Mouse (Mus musculus): Measurements from ENCODE around the gene Ly6g6e. TPM values are rescaled to one million over a fixed set of nuclear protein-coding genes. Genes with fewer than 3 reads are reported as not detected.
"Not testable (repeated sequence)": the region's sequence is repeated elsewhere in the genome, so short reads cannot be mapped to it uniquely, and the experiment has no call there.

Gene Ly6g6e
- total and polyA plus RNA-seq, 2 experiments from 2014 or later: 0.38 to 2.9 TPM

- Histone ChIP-seq H3K4me1 (ENCODE audit: insufficient read depth) (no peaks in the 10 kb centered on the region), H3K36me3 (ENCODE audit: insufficient read depth) (peaks cover 48% of the 10 kb centered on the region)
- 85% methylated on average over 8 of the region's 8 CpGs for WGBS
Measured at GRCm38 (mm10) chr17:35115046-35116019, 38.6 kb downstream of the Ly6g6e start, which contains the start of gene Ly6g5b. Ly6g5b (minus strand) TSS chr17:35115428.

GRCm38 (mm10) chr17:35120745-35121142, 44.0 kb downstream of the Ly6g6e start:
- TF ChIP-seq CTCF (IDR thresholded peaks at IDR 0.05; ENCODE audit: low read depth): no peak
- ATAC-seq (no peak), DNase-seq (no peak)
- Histone ChIP-seq H3K9me3 (ENCODE audit: low read length) (no peaks in the 10 kb centered on the region), H3K4me1 (ENCODE audit: insufficient read depth) (peaks cover 3% of the 10 kb centered on the region), H3K27ac (ENCODE audit: low read depth, low read length) (peak overlapping the region; percentile 46; the same call in 1 of the 2 replicates), H3K27me3 (ENCODE audit: insufficient read depth, low read length) (no peaks in the 10 kb centered on the region), H3K9ac (peak overlapping the region; percentile 77), H3K36me3 (ENCODE audit: insufficient read depth) (peaks cover 40% of the 10 kb centered on the region), H3K4me3 (ENCODE audit: low read depth, low read length) (peak overlapping the region; percentile 74), H3K4me2 (ENCODE audit: low read depth) (peak overlapping the region; percentile 91)
- WGBS: 1% methylated on average over 33 of the region's 33 CpGs

More at GRCm38 (mm10) chr17:35115046-35116019, 38.6 kb downstream of the Ly6g6e start, which contains the start of gene Ly6g5b:
- no peak within 1 kb of the TSS for H3K9ac ChIP-seq
- no peak for ATAC-seq
- H3K9me3 ChIP-seq (ENCODE audit: low read length): no peaks in the 10 kb centered on the region
- H3K4me3 ChIP-seq (ENCODE audit: low read depth, low read length): no peak within 1 kb of the TSS
- H3K4me2 ChIP-seq (ENCODE audit: low read depth): no peak within 1 kb of the TSS
- no peak within 1 kb of the TSS for H3K27ac ChIP-seq (ENCODE audit: low read depth, low read length)
- peak; percentile 10 for DNase-seq
- no peaks in the 10 kb centered on the region for H3K27me3 ChIP-seq (ENCODE audit: insufficient read depth, low read length)
- TF ChIP-seq CTCF (IDR thresholded peaks at IDR 0.05; ENCODE audit: low read depth): peak; percentile 47

- peak within 1 kb of the TSS; percentile 91 for H3K4me2 ChIP-seq (ENCODE audit: low read depth)
- peak; percentile 7; the same call in 1 of the 2 replicates for TF ChIP-seq CTCF (IDR thresholded peaks at IDR 0.05; ENCODE audit: low read depth)
- no peaks in the 10 kb centered on the region for H3K9me3 ChIP-seq (ENCODE audit: low read length)
- peaks cover 3% of the 10 kb centered on the region for H3K4me1 ChIP-seq (ENCODE audit: insufficient read depth)
- DNase-seq (peak; percentile 99), ATAC-seq (peak; percentile 95)
- peak within 1 kb of the TSS; percentile 74 for H3K4me3 ChIP-seq (ENCODE audit: low read depth, low read length)
- H3K27me3 ChIP-seq (ENCODE audit: insufficient read depth, low read length): no peaks in the 10 kb centered on the region
- WGBS: under 1% methylated on average over 50 of the region's 50 CpGs
- peak within 1 kb of the TSS; percentile 77 for H3K9ac ChIP-seq
- H3K27ac ChIP-seq (ENCODE audit: low read depth, low read length): peak within 1 kb of the TSS; percentile 94
- H3K36me3 ChIP-seq (ENCODE audit: insufficient read depth): peaks cover 35% of the 10 kb centered on the region
Measured at GRCm38 (mm10) chr17:35121143-35121799, 44.6 kb downstream of the Ly6g6e start, which contains the start of gene Gpank1. Gpank1 (plus strand) TSS chr17:35121455.

- peaks cover 29% of the 10 kb centered on the region for H3K36me3 ChIP-seq (ENCODE audit: insufficient read depth)
- H3K9ac ChIP-seq: peak within 1 kb of the TSS; percentile 77
- peak; percentile 66 for TF ChIP-seq CTCF (IDR thresholded peaks at IDR 0.05; ENCODE audit: low read depth)
- no peaks in the 10 kb centered on the region for H3K27me3 ChIP-seq (ENCODE audit: insufficient read depth, low read length)
- H3K4me2 ChIP-seq (ENCODE audit: low read depth): peak within 1 kb of the TSS; percentile 91
- peak within 1 kb of the TSS; percentile 74 for H3K4me3 ChIP-seq (ENCODE audit: low read depth, low read length)
- peaks cover 8% of the 10 kb centered on the region for H3K4me1 ChIP-seq (ENCODE audit: insufficient read depth)
- ATAC-seq: peak; percentile 38
- H3K27ac ChIP-seq (ENCODE audit: low read depth, low read length): peak within 1 kb of the TSS; percentile 94
- 2% methylated on average over 19 of the region's 19 CpGs for WGBS
- H3K9me3 ChIP-seq (ENCODE audit: low read length): no peaks in the 10 kb centered on the region
- DNase-seq: peak; percentile 90
Measured at GRCm38 (mm10) chr17:35121871-35122303, 45.2 kb downstream of the Ly6g6e start, which contains the start of gene Csnk2b. Csnk2b (minus strand) TSS chr17:35122053.

GRCm38 (mm10) chr17:35123287-35123686, 46.6 kb downstream of the Ly6g6e start:
- H3K27me3 ChIP-seq (ENCODE audit: insufficient read depth, low read length); H3K9ac ChIP-seq; H3K9me3 ChIP-seq (ENCODE audit: low read length); H3K4me3 ChIP-seq (ENCODE audit: low read depth, low read length); ATAC-seq; DNase-seq; H3K27ac ChIP-seq (ENCODE audit: low read depth, low read length); H3K4me2 ChIP-seq (ENCODE audit: low read depth): not testable (repeated sequence)
- 91% methylated on average over 9 of the region's 9 CpGs for WGBS
- Histone ChIP-seq H3K4me1 (ENCODE audit: insufficient read depth) (peaks cover 11% of the 10 kb centered on the region), H3K36me3 (ENCODE audit: insufficient read depth) (peaks cover 17% of the 10 kb centered on the region)

- peaks cover 11% of the 10 kb centered on the region for H3K4me1 ChIP-seq (ENCODE audit: insufficient read depth)
- H3K36me3 ChIP-seq (ENCODE audit: insufficient read depth): peaks cover 13% of the 10 kb centered on the region; the same call in 1 of the 2 replicates
- H3K9me3 ChIP-seq (ENCODE audit: low read length); H3K27me3 ChIP-seq (ENCODE audit: insufficient read depth, low read length); H3K4me3 ChIP-seq (ENCODE audit: low read depth, low read length); H3K4me2 ChIP-seq (ENCODE audit: low read depth); H3K9ac ChIP-seq; H3K27ac ChIP-seq (ENCODE audit: low read depth, low read length); DNase-seq; ATAC-seq: not testable (repeated sequence)
- 97% methylated on average over 12 of the region's 12 CpGs for WGBS
Measured at GRCm38 (mm10) chr17:35124261-35124896, 47.7 kb downstream of the Ly6g6e start.
